Comparison of ENCODE assay signal across 29 mouse cellular contexts in the genomic region with DNA sequence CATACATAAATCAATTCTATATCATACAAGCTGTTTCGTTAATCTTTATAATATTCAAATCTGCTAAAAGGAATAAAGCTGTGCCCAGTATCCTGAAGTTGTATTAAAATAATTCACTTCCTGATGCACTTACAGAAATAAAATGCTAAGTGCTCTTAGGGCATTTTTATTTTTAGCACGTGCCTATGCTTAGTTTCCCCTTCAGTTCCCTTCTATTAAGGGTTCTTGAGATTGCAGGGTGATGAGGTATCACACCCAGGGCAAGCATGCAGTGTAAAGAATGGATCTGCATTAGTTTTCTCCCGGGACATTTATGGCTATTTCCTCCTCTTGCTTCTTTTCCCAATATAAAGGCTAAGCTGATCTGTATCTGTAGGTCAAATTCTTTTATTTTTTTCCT.
A peak's percentile ranks its signal among the peaks of the same experiment; 100 is the strongest.
DNase-seq lines count a peak whose midpoint lies in the region; ATAC-seq and TF ChIP-seq lines count a peak whose summit lies in the region.
"Had no signal": no experiment of that assay in that cellular context is flagged by ENCODE, and none has a peak within 500 bp of the region (broad histone marks: within the 10 kb centered on the region; RNA-seq: fewer than 3 reads in every experiment).

No protein-coding gene starts in this region.

- peak overlapping the region; percentile 97 for H3K27ac ChIP-seq in gastrocnemius, adult 2 months
- H3K27ac ChIP-seq in heart, embryonic 13.5 days (replicated peaks) = peak overlapping the region; percentile 70
- peak overlapping the region; percentile 50 for H3K27ac ChIP-seq in lung, embryonic 16.5 days (ENCODE audit: low read length)
- H3K27ac ChIP-seq: embryonic facial prominence, embryonic 13.5 days; forebrain, embryonic 12.5 days; hindbrain, embryonic 15.5 days; layer of hippocampus, adult 2 months; limb, embryonic 10.5 days; neural tube, embryonic 13.5 days had no signal

- no peak for ATAC-seq in heart, embryonic 13.5 days (ENCODE audit: extremely low read depth, insufficient number of reproducible peaks, low FRiP score, low TSS enrichment)
- no peak for ATAC-seq in lung, embryonic 16.5 days (ENCODE audit: low read depth)
- ATAC-seq: liver, postnatal 0 days; midbrain, embryonic 16.5 days had no signal

- intact Hi-C loops in gastrocnemius, adult 2 months (cut with DNase I) = no loop called here
- intact Hi-C loops in heart, postnatal 10 days (cut with DNase I) = no loop called here

- H3K9ac ChIP-seq in heart, embryonic 13.5 days = no peak overlapping the region
- no peak overlapping the region for H3K9ac ChIP-seq in lung, embryonic 16.5 days (ENCODE audit: low read length)
- H3K9ac ChIP-seq: embryonic facial prominence, embryonic 13.5 days; forebrain, embryonic 12.5 days; hindbrain, embryonic 15.5 days; liver, postnatal 0 days; neural tube, embryonic 13.5 days had no signal

- no peak for TF ChIP-seq CTCF in gastrocnemius, adult 2 months (IDR thresholded peaks at IDR 0.05)
- no peak for TF ChIP-seq CTCF in lung, adult 2 months (IDR thresholded peaks at IDR 0.05; ENCODE audit: insufficient read depth, low read length)

- H3K9me3 ChIP-seq in heart, embryonic 13.5 days = no peaks in the 10 kb centered on the region
- no peaks in the 10 kb centered on the region for H3K9me3 ChIP-seq in lung, embryonic 16.5 days (ENCODE audit: control insufficient read depth, low read length)
- H3K9me3 ChIP-seq: embryonic facial prominence, embryonic 13.5 days; forebrain, embryonic 12.5 days; hindbrain, embryonic 15.5 days; limb, embryonic 10.5 days; neural tube, embryonic 13.5 days had no signal

- H3K36me3 ChIP-seq in heart, embryonic 13.5 days = no peaks in the 10 kb centered on the region
- H3K36me3 ChIP-seq in lung, embryonic 16.5 days (ENCODE audit: control insufficient read depth, insufficient read depth, low read length) = no peaks in the 10 kb centered on the region
- H3K36me3 ChIP-seq: embryonic facial prominence, embryonic 13.5 days; forebrain, embryonic 12.5 days; hindbrain, embryonic 15.5 days; limb, embryonic 10.5 days; neural tube, embryonic 13.5 days had no signal

- peaks cover 37% of the 10 kb centered on the region for H3K4me1 ChIP-seq in heart, embryonic 13.5 days
- H3K4me1 ChIP-seq in lung, embryonic 16.5 days (replicated peaks; ENCODE audit: control insufficient read depth, insufficient read depth, low read length) = peaks cover 16% of the 10 kb centered on the region
- H3K4me1 ChIP-seq in lung, adult 2 months (ENCODE audit: control insufficient read depth, insufficient read depth, low read length) = peaks cover 11% of the 10 kb centered on the region

- WGBS in heart, embryonic 13.5 days = 48% methylated on average over 3 of the region's 3 CpGs
- WGBS in lung, embryonic 16.5 days = 46% methylated on average over 3 of the region's 3 CpGs
- 27% methylated on average over 3 of the region's 3 CpGs for WGBS in lung, adult 2 months

- H3K27me3 ChIP-seq in heart, embryonic 13.5 days (replicated peaks) = no peaks in the 10 kb centered on the region
- H3K27me3 ChIP-seq in lung, embryonic 16.5 days (ENCODE audit: control insufficient read depth, insufficient read depth, low read depth, low read length) = no peaks in the 10 kb centered on the region
- H3K27me3 ChIP-seq: embryonic facial prominence, embryonic 13.5 days; forebrain, embryonic 12.5 days; hindbrain, embryonic 15.5 days; neural tube, embryonic 13.5 days had no signal

- H3K4me3 ChIP-seq in gastrocnemius, adult 2 months = peak overlapping the region; percentile 24; the same call in 1 of the 2 replicates
- H3K4me3 ChIP-seq in heart, embryonic 13.5 days = peak overlapping the region; percentile 5; the same call in 1 of the 2 replicates
- no peak overlapping the region for H3K4me3 ChIP-seq in lung, embryonic 16.5 days (ENCODE audit: low read length)
- no peak overlapping the region for H3K4me3 ChIP-seq in lung, adult 2 months (replicated peaks; ENCODE audit: extremely low read depth, low read depth, low read length)
- H3K4me3 ChIP-seq: embryonic facial prominence, embryonic 13.5 days; erythroblast, embryonic 14.5 days; forebrain, embryonic 12.5 days; hindbrain, embryonic 15.5 days; layer of hippocampus, adult 2 months; limb, embryonic 10.5 days; myocyte; neural tube, embryonic 13.5 days had no signal

- no peak for DNase-seq in gastrocnemius, adult 2 months
- DNase-seq in gastrocnemius, adult 18-20 months (ENCODE audit: low spot score) = no peak
- DNase-seq in heart, postnatal 10 days = no peak
- no peak for DNase-seq in lung, adult 2 months
- DNase-seq in lung, postnatal 36 days = peak; percentile 57
- DNase-seq in thymus, postnatal 4 days = no peak
- DNase-seq: adrenal gland, postnatal 10 days; cerebellum, adult 2 months; cerebellum, postnatal 36 days; embryo, embryonic 11 days; gastrocnemius, postnatal 14 days; kidney, adult 8-10 months; kidney, postnatal 10 days; liver; liver, postnatal 0 days; retina, postnatal 1 day; right cerebral cortex, postnatal 25 days; spleen, adult 18-20 months had no signal

- no peak for TF ChIP-seq POLR2A in lung, adult 2 months (IDR thresholded peaks at IDR 0.05; ENCODE audit: borderline replicate concordance, extremely low read depth, low read depth, low read length)

- peak overlapping the region; percentile 83 for H3K4me2 ChIP-seq in heart, embryonic 13.5 days
- H3K4me2 ChIP-seq in lung, embryonic 16.5 days (ENCODE audit: low read depth, low read length) = no peak overlapping the region
- H3K4me2 ChIP-seq: embryonic facial prominence, embryonic 13.5 days; forebrain, embryonic 12.5 days; hindbrain, embryonic 15.5 days had no signal

Comparison
In these comparisons a context has a peak if more than half of its experiments do, and no peak if none do; other contexts are left out.
1. H3K4me3 ChIP-seq: peak in gastrocnemius, adult 2 months (single experiment) and heart, embryonic 13.5 days (single experiment); none in lung, embryonic 16.5 days (single experiment) and lung, adult 2 months (single experiment).
2. Peak in every context shown above with its lines, with median percentiles within 50 percentile points of each other: H3K27ac ChIP-seq.